Comparison of ENCODE assay signal across 7 mouse cellular contexts in the genomic region with DNA sequence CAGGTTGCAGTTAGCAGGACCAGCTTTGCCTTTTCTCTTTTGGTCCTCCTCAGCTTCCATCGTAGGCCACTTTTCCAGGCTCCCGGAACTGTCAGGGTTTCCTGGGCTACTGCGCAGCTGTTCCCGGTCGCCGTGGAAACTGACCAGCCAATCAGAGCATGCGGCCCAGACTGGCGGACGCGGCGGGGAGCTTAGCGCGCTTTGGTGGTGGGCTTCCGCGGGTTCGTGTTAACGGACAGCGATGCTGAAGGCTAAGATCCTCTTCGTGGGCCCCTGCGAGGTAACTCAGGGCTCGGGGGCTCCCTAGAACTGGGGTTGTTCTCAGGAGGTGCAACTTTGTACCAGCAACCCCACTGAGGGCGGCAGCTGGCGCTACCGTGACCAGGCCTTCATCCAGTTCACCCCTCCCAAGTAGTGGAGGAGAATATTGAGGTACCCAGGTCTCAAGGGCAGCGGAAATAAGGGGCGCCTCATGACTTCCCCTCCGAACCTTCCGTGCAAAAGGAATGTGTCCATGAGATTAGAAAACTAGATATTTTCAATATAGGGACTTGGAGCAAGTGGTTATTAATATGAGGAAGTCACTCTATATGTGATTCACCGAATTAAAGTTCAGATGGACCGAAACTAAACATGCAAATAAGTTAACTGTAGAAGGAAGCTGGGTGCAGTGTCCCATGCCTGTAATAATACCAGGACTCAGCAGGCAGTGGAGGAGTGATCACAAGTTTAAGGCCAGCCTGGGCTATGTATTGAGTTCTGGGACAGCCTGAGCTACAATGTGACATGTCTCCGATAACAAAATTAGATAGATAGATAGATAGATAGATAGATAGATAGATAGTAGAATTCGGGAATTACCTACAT. TPM values are rescaled to one million over a fixed set of nuclear protein-coding genes. Genes with fewer than 3 reads are reported as not detected.
DNase-seq lines count a peak whose midpoint lies in the region; ATAC-seq lines count a peak whose summit lies in the region.

Gene Ift22, plus strand, starts transcription at position 160 of the 867 bp plus-strand sequence.

- peak; percentile 96 for DNase-seq in adrenal gland, adult 2 months
- peak; percentile 86 for DNase-seq in embryo, embryonic 11.5 days (ENCODE audit: low read depth, low spot score)
- DNase-seq in heart, adult 11 months: peak; percentile 100
- DNase-seq in kidney, adult 18-20 months: peak; percentile 93
- DNase-seq in limb, embryonic 11.5 days (ENCODE audit: low spot score): peak; percentile 96
- peak; percentile 96 for DNase-seq in midbrain, embryonic 14.5 days
- peak; percentile 76 to 87 for DNase-seq in spleen, adult 18-20 months

- H3K9ac ChIP-seq in limb, embryonic 11.5 days (ENCODE audit: low read length): peak within 1 kb of the TSS; percentile 44
- H3K9ac ChIP-seq in midbrain, embryonic 14.5 days (replicated peaks; ENCODE audit: low read length): peak within 1 kb of the TSS; percentile 62

- no peaks in the 10 kb centered on the region for H3K4me1 ChIP-seq in limb, embryonic 11.5 days (ENCODE audit: control insufficient read depth, insufficient read depth, low read length)
- H3K4me1 ChIP-seq in midbrain, embryonic 14.5 days (ENCODE audit: control insufficient read depth, insufficient read depth, low read length): peaks cover 4% of the 10 kb centered on the region; the same call in 1 of the 2 replicates

- peak within 1 kb of the TSS; percentile 39 for H3K4me2 ChIP-seq in limb, embryonic 11.5 days (ENCODE audit: low read depth, severe bottlenecking)
- H3K4me2 ChIP-seq in midbrain, embryonic 14.5 days (ENCODE audit: low read length): peak within 1 kb of the TSS; percentile 48

- H3K4me3 ChIP-seq in limb, embryonic 11.5 days (ENCODE audit: low read depth, low read length): peak within 1 kb of the TSS; percentile 49
- H3K4me3 ChIP-seq in midbrain, embryonic 14.5 days (replicated peaks; ENCODE audit: low read depth, low read length): peak within 1 kb of the TSS; percentile 50

- H3K27ac ChIP-seq in limb, embryonic 11.5 days (replicated peaks; ENCODE audit: low read depth, low read length): no peak within 1 kb of the TSS
- H3K27ac ChIP-seq in midbrain, embryonic 14.5 days (replicated peaks; ENCODE audit: low read depth, low read length): peak within 1 kb of the TSS; percentile 32; the same call in 1 of the 2 replicates

- ATAC-seq in limb, embryonic 11.5 days (ENCODE audit: insufficient number of reproducible peaks, low FRiP score, low TSS enrichment, low read depth): peak; percentile 85
- ATAC-seq in midbrain, embryonic 14.5 days (ENCODE audit: low FRiP score, low TSS enrichment): peak; percentile 95

- no peaks in the 10 kb centered on the region for H3K9me3 ChIP-seq in limb, embryonic 11.5 days (ENCODE audit: control insufficient read depth, low read length)
- no peaks in the 10 kb centered on the region for H3K9me3 ChIP-seq in midbrain, embryonic 14.5 days (ENCODE audit: control insufficient read depth, low read length)

- no peaks in the 10 kb centered on the region for H3K27me3 ChIP-seq in limb, embryonic 11.5 days (ENCODE audit: control insufficient read depth, insufficient read depth, low read length)
- no peaks in the 10 kb centered on the region for H3K27me3 ChIP-seq in midbrain, embryonic 14.5 days (ENCODE audit: control insufficient read depth, insufficient read depth, low read length)

- H3K36me3 ChIP-seq in limb, embryonic 11.5 days (ENCODE audit: control insufficient read depth, insufficient read depth, low read length): no peaks in the 10 kb centered on the region
- H3K36me3 ChIP-seq in midbrain, embryonic 14.5 days (ENCODE audit: control insufficient read depth, insufficient read depth, low read length): peaks cover 24% of the 10 kb centered on the region

- WGBS in limb, embryonic 11.5 days: 10% methylated on average over 32 of the region's 32 CpGs
- 10% methylated on average over 32 of the region's 32 CpGs for WGBS in midbrain, embryonic 14.5 days

RNA-seq across cellular contexts. Expression of gene Ift22, which starts in this region (rescaled TPM):
- 10 to 100 TPM; 29.0 to 42.0 TPM for total RNA-seq in adrenal gland, adult 2 months (2021)
- polyA plus RNA-seq in adrenal gland, adult 2 months (2012; rRNA removed): 6.8 and 7.7 TPM in 2 replicates
- polyA plus RNA-seq in limb, embryonic 11.5 days (2014; fragmentation: Nextera tagmentation; extraction: Ambion mirVana): 80.6 and 80.7 TPM in 2 replicates
- polyA plus RNA-seq in midbrain, embryonic 14.5 days (2014; fragmentation: Nextera tagmentation; extraction: Ambion mirVana): 133 and 143 TPM in 2 replicates
